Mouse (Mus musculus) gastrocnemius, adult 2 months (tissue): ENCODE measurements around the gene Cypt12. TPM values are rescaled to one million over a fixed set of nuclear protein-coding genes. Genes with fewer than 3 reads are reported as not detected.

Experiments
- DNase-seq: peaks from one replicate; pipeline ENCODE4 v3.0.0; 2022
- H3K27ac ChIP-seq: fragments of 200-600 bp; 2 replicates; pipeline ENCODE4 v1.8.1; 2022; ENCODE audit warnings: mild to moderate bottlenecking
- H3K4me3 ChIP-seq: fragments of 200-600 bp; 2 replicates; pipeline ENCODE4 v1.8.1; 2022; ENCODE audit warnings: mild to moderate bottlenecking, moderate library complexity
- CTCF ChIP-seq: fragments of 200-600 bp; IDR thresholded peaks from 2 replicates; pipeline ENCODE4 v1.8.1; 2022; ENCODE audit warnings: antibody characterized with exemption, mild to moderate bottlenecking, moderate library complexity
- intact Hi-C: fragments of 180-260 bp; cut with DNase I; formaldehyde crosslinking; loops from one replicate; pipeline ENCODE4 v1.15.1; 2025
- long read RNA-seq, 2 experiments: library from polyadenylated mRNA; stranded (forward); transcript quantifications; one replicate each; pipeline ENCODE4 v2.0.0; 2021
- total RNA-seq, 2 experiments: library from RNA; stranded (reverse); gene quantifications; 2 replicates each; pipeline ENCODE4 v1.2.3; 2021

Gene Cypt12
- not detected for total RNA-seq
- long read RNA-seq, experiment 1, result 0 reads
- long read RNA-seq, experiment 2, result 0 reads

- DNase-seq, result no peak
- no peak within 1 kb of the TSS for H3K4me3 ChIP-seq
- TF ChIP-seq CTCF, result no peak
- intact Hi-C loops, result no loop called here
- no peak within 1 kb of the TSS for H3K27ac ChIP-seq
These were observed at the start of gene Cypt12 for GRCm38 (mm10) chr3:17948299-17948698. TSS of gene Cypt12 (plus strand) at chr3:17948410.

- intact Hi-C loops, result no loop called here
- TF ChIP-seq CTCF, result no peak
- Histone ChIP-seq H3K4me3 (no peak overlapping the region), H3K27ac (no peak overlapping the region)
- DNase-seq, result no peak
These were observed 34.4 kb upstream of the Cypt12 start for GRCm38 (mm10) chr3:17913796-17914195.

GRCm38 (mm10) chr3:17940206-17940605 is 8.0 kb upstream of the Cypt12 start:
- H3K4me3 ChIP-seq, result no peak overlapping the region
- DNase-seq, result no peak
- H3K27ac ChIP-seq, result no peak overlapping the region
- TF ChIP-seq CTCF, result no peak
- intact Hi-C loops, result no loop called here
